Mouse (Mus musculus) liver, embryonic 13.5 days (tissue): Measurements from ENCODE around the gene Plch2. TPM values are rescaled to one million over a fixed set of nuclear protein-coding genes. Genes with fewer than 3 reads are reported as not detected.
A peak's percentile ranks its signal among the peaks of the same experiment; 100 is the strongest.

Source experiments
- ATAC-seq: fragments of 200-750 bp; cut with Nextera tagmentation; 2 replicates; pipeline ENCODE4 v1.8.0; 2017; ENCODE audit warnings: low read depth, mild to moderate bottlenecking, moderate number of reproducible peaks, moderate library complexity
- DNase-seq: peaks from one replicate; pipeline ENCODE4 v3.0.0; 2022
- H3K27ac ChIP-seq: fragments of 300-500 bp; sonication (generic); 2 replicates; pipeline ENCODE4 v1.5.1; 2015; ENCODE audit warnings: moderate library complexity, mild to moderate bottlenecking, inconsistent platforms
- H3K27me3 ChIP-seq: fragments of 300-500 bp; sonication (generic); 2 replicates; pipeline ENCODE4 v1.6.1; 2015; ENCODE audit warnings: mild to moderate bottlenecking, inconsistent platforms
- H3K36me3 ChIP-seq: fragments of 300-500 bp; sonication (generic); 2 replicates; pipeline ENCODE4 v1.6.1; 2015; ENCODE audit warnings: mild to moderate bottlenecking, inconsistent platforms
- H3K4me1 ChIP-seq: fragments of 300-500 bp; sonication (generic); replicated peaks from 2 replicates; pipeline ENCODE4 v1.6.1; 2015; ENCODE audit warnings: inconsistent platforms
- H3K4me2 ChIP-seq: fragments of 300-500 bp; sonication (generic); 2 replicates; pipeline ENCODE4 v1.6.1; 2015; ENCODE audit warnings: inconsistent platforms, mild to moderate bottlenecking, moderate library complexity
- H3K4me3 ChIP-seq: fragments of 300-500 bp; sonication (generic); replicated peaks from 2 replicates; pipeline ENCODE4 v1.5.1; 2015; ENCODE audit warnings: mild to moderate bottlenecking, inconsistent platforms
- H3K9ac ChIP-seq: fragments of 300-500 bp; sonication (generic); 2 replicates; pipeline ENCODE4 v1.6.1; 2015; ENCODE audit warnings: mild to moderate bottlenecking, inconsistent platforms
- H3K9me3 ChIP-seq: fragments of 300-500 bp; sonication (generic); replicated peaks from 2 replicates; pipeline ENCODE4 v1.6.1; 2016; ENCODE audit warnings: inconsistent platforms
- WGBS: fragments of 180-500 bp; shearing (Covaris S2); methylation state at CpG from one replicate; pipeline ENCODE4 v1.1.7; 2015; ENCODE audit not compliant: insufficient replicate concordance; 5-methylcytosine and 5-hydroxymethylcytosine counted together
- polyA plus RNA-seq: library from polyadenylated mRNA; unstranded; fragments of >200 nt; fragmentation: Nextera tagmentation; extraction: Ambion mirVana; gene quantifications from 2 replicates; pipeline ENCODE4 v1.2.1, GENCODE M21; 2015

Plch2 gene
- polyA plus RNA-seq, 1 experiment from 2014 or later: 0.08 TPM

- Histone ChIP-seq H3K36me3 (no peaks in the 10 kb centered on the region), H3K9ac (no peak overlapping the region), H3K9me3 (no peaks in the 10 kb centered on the region), H3K4me1 (peaks cover 7% of the 10 kb centered on the region; the same call in 1 of the 2 replicates), H3K27me3 (peaks cover 26% of the 10 kb centered on the region), H3K4me3 (no peak overlapping the region), H3K27ac (no peak overlapping the region), H3K4me2 (no peak overlapping the region)
- ATAC-seq (no peak), DNase-seq (no peak)
- WGBS: 6% methylated on average over 15 of the region's 15 CpGs
Measured at GRCm38 (mm10) chr4:155018601-155019335, 37.8 kb downstream of the Plch2 start.

GRCm38 (mm10) chr4:155018066-155018465 is 38.5 kb downstream of the Plch2 start:
- 50% methylated on average over 8 of the region's 8 CpGs for WGBS
- H3K36me3 ChIP-seq: no peaks in the 10 kb centered on the region
- no peak overlapping the region for H3K4me2 ChIP-seq
- no peak overlapping the region for H3K4me3 ChIP-seq
- H3K27me3 ChIP-seq: peaks cover 30% of the 10 kb centered on the region
- H3K9ac ChIP-seq: no peak overlapping the region
- no peak for DNase-seq
- H3K27ac ChIP-seq: no peak overlapping the region
- H3K9me3 ChIP-seq: no peaks in the 10 kb centered on the region
- H3K4me1 ChIP-seq: peaks cover 7% of the 10 kb centered on the region; the same call in 1 of the 2 replicates
- ATAC-seq: no peak

- ATAC-seq (no peak), DNase-seq (no peak)
- H3K4me1 ChIP-seq: peaks cover 7% of the 10 kb centered on the region; the same call in 1 of the 2 replicates
- no peak overlapping the region for H3K4me3 ChIP-seq
- no peak overlapping the region for H3K4me2 ChIP-seq
- 64% methylated on average over 11 of the region's 11 CpGs for WGBS
- H3K9me3 ChIP-seq: no peaks in the 10 kb centered on the region
- H3K36me3 ChIP-seq: no peaks in the 10 kb centered on the region
- H3K27ac ChIP-seq: no peak overlapping the region
- H3K9ac ChIP-seq: no peak overlapping the region
- peaks cover 30% of the 10 kb centered on the region for H3K27me3 ChIP-seq
Measured at GRCm38 (mm10) chr4:155017253-155017878, 39.2 kb downstream of the Plch2 start.

- Histone ChIP-seq H3K27ac (no peak overlapping the region), H3K4me1 (peaks cover 7% of the 10 kb centered on the region; the same call in 1 of the 2 replicates), H3K9ac (no peak overlapping the region), H3K4me3 (no peak overlapping the region), H3K9me3 (no peaks in the 10 kb centered on the region), H3K27me3 (peaks cover 30% of the 10 kb centered on the region), H3K4me2 (no peak overlapping the region), H3K36me3 (no peaks in the 10 kb centered on the region)
- WGBS: 59% methylated on average over 11 of the region's 11 CpGs
- ATAC-seq: no peak
- no peak for DNase-seq
Measured at GRCm38 (mm10) chr4:155016807-155017206, 39.8 kb downstream of the Plch2 start.

- peaks cover 7% of the 10 kb centered on the region; the same call in 1 of the 2 replicates for H3K4me1 ChIP-seq
- no peaks in the 10 kb centered on the region for H3K36me3 ChIP-seq
- H3K4me2 ChIP-seq: no peak overlapping the region
- peaks cover 33% of the 10 kb centered on the region for H3K27me3 ChIP-seq
- DNase-seq: no peak
- no peak overlapping the region for H3K9ac ChIP-seq
- WGBS: 43% methylated on average over 4 of the region's 4 CpGs
- no peak overlapping the region for H3K4me3 ChIP-seq
- no peak for ATAC-seq
- no peaks in the 10 kb centered on the region for H3K9me3 ChIP-seq
- no peak overlapping the region for H3K27ac ChIP-seq
Measured at GRCm38 (mm10) chr4:155015550-155015949, 41.0 kb downstream of the Plch2 start.

- no peak for ATAC-seq
Measured at GRCm38 (mm10) chr4:155014791-155015190, 41.8 kb downstream of the Plch2 start.

GRCm38 (mm10) chr4:155014244-155014643 is 42.3 kb downstream of the Plch2 start:
- no peak for DNase-seq
- H3K36me3 ChIP-seq: no peaks in the 10 kb centered on the region
- H3K4me1 ChIP-seq: peaks cover 5% of the 10 kb centered on the region; the same call in 1 of the 2 replicates
- peaks cover 30% of the 10 kb centered on the region for H3K27me3 ChIP-seq
- no peak overlapping the region for H3K4me2 ChIP-seq
- no peak for ATAC-seq
- no peak overlapping the region for H3K9ac ChIP-seq
- no peak overlapping the region for H3K4me3 ChIP-seq
- H3K27ac ChIP-seq: no peak overlapping the region
- no peaks in the 10 kb centered on the region for H3K9me3 ChIP-seq
- WGBS: 67% methylated on average over 14 of the region's 14 CpGs

More at GRCm38 (mm10) chr4:155014791-155015190, 41.8 kb downstream of the Plch2 start:
- Histone ChIP-seq H3K4me3 (no peak overlapping the region), H3K36me3 (no peaks in the 10 kb centered on the region), H3K9me3 (no peaks in the 10 kb centered on the region), H3K27me3 (peaks cover 30% of the 10 kb centered on the region), H3K4me2 (no peak overlapping the region), H3K9ac (no peak overlapping the region), H3K4me1 (peaks cover 7% of the 10 kb centered on the region; the same call in 1 of the 2 replicates), H3K27ac (no peak overlapping the region)
- 61% methylated on average over 12 of the region's 12 CpGs for WGBS
- DNase-seq: no peak

- Histone ChIP-seq H3K36me3 (no peaks in the 10 kb centered on the region), H3K4me2 (no peak overlapping the region), H3K4me3 (no peak overlapping the region), H3K4me1 (no peaks in the 10 kb centered on the region), H3K27me3 (peaks cover 20% of the 10 kb centered on the region; the same call in 1 of the 2 replicates), H3K9me3 (no peaks in the 10 kb centered on the region), H3K27ac (no peak overlapping the region), H3K9ac (no peak overlapping the region)
- WGBS: 4% methylated on average over 4 of the region's 4 CpGs
- ATAC-seq (peak; percentile 33; the same call in 1 of the 2 replicates), DNase-seq (peak; percentile 47)
Measured at GRCm38 (mm10) chr4:155012788-155013187, 43.8 kb downstream of the Plch2 start.

- WGBS: 48% methylated on average over 2 of the region's 2 CpGs
Measured at GRCm38 (mm10) chr4:155012115-155012514, 44.5 kb downstream of the Plch2 start.

GRCm38 (mm10) chr4:155011312-155012025 is 45.1 kb downstream of the Plch2 start:
- Histone ChIP-seq H3K4me3 (no peak overlapping the region), H3K27me3 (0 out of 2 replicates have a peak, but pooled peaks cover 14% of the 10 kb centered on the region), H3K4me2 (no peak overlapping the region), H3K9me3 (no peaks in the 10 kb centered on the region), H3K36me3 (no peaks in the 10 kb centered on the region), H3K27ac (no peak overlapping the region), H3K9ac (no peak overlapping the region), H3K4me1 (no peaks in the 10 kb centered on the region)
- ATAC-seq: no peak
- DNase-seq: no peak
- 55% methylated on average over 8 of the region's 8 CpGs for WGBS

More at GRCm38 (mm10) chr4:155012115-155012514, 44.5 kb downstream of the Plch2 start:
- H3K27me3 ChIP-seq: 0 out of 2 replicates have a peak, but pooled peaks cover 14% of the 10 kb centered on the region
- H3K4me1 ChIP-seq: no peaks in the 10 kb centered on the region
- no peak for ATAC-seq
- H3K9ac ChIP-seq: no peak overlapping the region
- no peak overlapping the region for H3K4me2 ChIP-seq
- H3K36me3 ChIP-seq: no peaks in the 10 kb centered on the region
- H3K27ac ChIP-seq: no peak overlapping the region
- no peaks in the 10 kb centered on the region for H3K9me3 ChIP-seq
- no peak for DNase-seq
- no peak overlapping the region for H3K4me3 ChIP-seq

- H3K4me2 ChIP-seq: no peak overlapping the region
- no peak for ATAC-seq
- H3K4me1 ChIP-seq: no peaks in the 10 kb centered on the region
- H3K9ac ChIP-seq: no peak overlapping the region
- no peak for DNase-seq
- 65% methylated on average over 5 of the region's 5 CpGs for WGBS
- H3K27me3 ChIP-seq: 0 out of 2 replicates have a peak, but pooled peaks cover 14% of the 10 kb centered on the region
- H3K9me3 ChIP-seq: no peaks in the 10 kb centered on the region
- H3K36me3 ChIP-seq: no peaks in the 10 kb centered on the region
- no peak overlapping the region for H3K27ac ChIP-seq
- H3K4me3 ChIP-seq: no peak overlapping the region
Measured at GRCm38 (mm10) chr4:155010870-155011269, 45.7 kb downstream of the Plch2 start.
